Mouse (Mus musculus) limb, embryonic 13.5 days (tissue): ENCODE data around the gene Fbxw2. TPM values are rescaled to one million over a fixed set of nuclear protein-coding genes. Genes with fewer than 3 reads are reported as not detected.
"Not testable (repeated sequence)": the region's sequence is repeated elsewhere in the genome, so short reads cannot be mapped to it uniquely, and the experiment has no call there.

Experiments used
- ATAC-seq: fragments of 200-750 bp; cut with Nextera tagmentation; 2 replicates; pipeline ENCODE4 v1.8.0; 2017; ENCODE audit warnings: low read depth, moderate number of reproducible peaks, moderate TSS enrichment; ENCODE audit not compliant: low FRiP score
- H3K27ac ChIP-seq: fragments of 300-500 bp; sonication (generic); 2 replicates; pipeline ENCODE4 v1.5.1; 2015; ENCODE audit warnings: inconsistent platforms, mild to moderate bottlenecking, moderate library complexity
- H3K27me3 ChIP-seq: fragments of 300-500 bp; sonication (generic); 2 replicates; pipeline ENCODE4 v1.6.1; 2015; ENCODE audit warnings: mild to moderate bottlenecking, inconsistent platforms
- H3K36me3 ChIP-seq: fragments of 300-500 bp; sonication (generic); 2 replicates; pipeline ENCODE4 v1.6.1; 2015; ENCODE audit warnings: inconsistent platforms, mild to moderate bottlenecking, moderate library complexity
- H3K4me1 ChIP-seq: fragments of 300-500 bp; sonication (generic); 2 replicates; pipeline ENCODE4 v1.6.1; 2015; ENCODE audit warnings: inconsistent platforms
- H3K4me2 ChIP-seq: fragments of 300-500 bp; sonication (generic); replicated peaks from 2 replicates; pipeline ENCODE4 v1.6.1; 2015; ENCODE audit warnings: inconsistent platforms, mild to moderate bottlenecking, moderate library complexity
- H3K4me3 ChIP-seq: fragments of 300-500 bp; sonication (generic); 2 replicates; pipeline ENCODE4 v1.5.1; 2015; ENCODE audit warnings: moderate library complexity, mild to moderate bottlenecking, inconsistent platforms
- H3K9ac ChIP-seq: fragments of 300-500 bp; sonication (generic); 2 replicates; pipeline ENCODE4 v1.6.1; 2015; ENCODE audit warnings: mild to moderate bottlenecking, inconsistent platforms
- H3K9me3 ChIP-seq: fragments of 300-500 bp; sonication (generic); 2 replicates; pipeline ENCODE4 v1.6.1; 2016; ENCODE audit warnings: inconsistent platforms
- WGBS: fragments of 180-500 bp; shearing (Covaris S2); methylation state at CpG from one replicate; pipeline ENCODE4 v1.1.7; 2015; 5-methylcytosine and 5-hydroxymethylcytosine counted together
- polyA plus RNA-seq: library from polyadenylated mRNA; unstranded; fragments of >200 nt; fragmentation: Nextera tagmentation; extraction: Ambion mirVana; gene quantifications from 2 replicates; pipeline ENCODE4 v1.2.1, GENCODE M21; 2015

Fbxw2 gene
- 93.1 and 93.4 TPM in 2 replicates for polyA plus RNA-seq

- H3K4me2 ChIP-seq = peak within 1 kb of the TSS; percentile 84
- peaks cover 9% of the 10 kb centered on the region for H3K9me3 ChIP-seq
- WGBS = under 1% methylated on average over 57 of the region's 57 CpGs
- H3K36me3 ChIP-seq = peaks cover 13% of the 10 kb centered on the region
- peak within 1 kb of the TSS; percentile 96 for H3K9ac ChIP-seq
- H3K4me1 ChIP-seq = peaks cover 17% of the 10 kb centered on the region
- ATAC-seq = peak; percentile 99
- peak within 1 kb of the TSS; percentile 95 for H3K4me3 ChIP-seq
- H3K27ac ChIP-seq = peak within 1 kb of the TSS; percentile 75
- peaks cover 6% of the 10 kb centered on the region; the same call in 1 of the 2 replicates for H3K27me3 ChIP-seq
Measured at GRCm38 (mm10) chr2:34825827-34826459, at the start of gene Fbxw2. TSS of gene Fbxw2 (minus strand) at chr2:34826311.

GRCm38 (mm10) chr2:34874816-34875345 lies 48.8 kb upstream of the Fbxw2 start, which contains the start of gene Psmd5:
TSS of gene Psmd5 (minus strand) at chr2:34874968.
- Histone ChIP-seq H3K27me3 (peaks cover 56% of the 10 kb centered on the region), H3K9ac (peak within 1 kb of the TSS; percentile 53; the same call in 1 of the 2 replicates), H3K4me3 (peak within 1 kb of the TSS; percentile 22), H3K9me3 (no peaks in the 10 kb centered on the region), H3K4me1 (peaks cover 17% of the 10 kb centered on the region), H3K36me3 (no peaks in the 10 kb centered on the region), H3K27ac (no peak within 1 kb of the TSS), H3K4me2 (peak within 1 kb of the TSS; percentile 49)
- WGBS = 9% methylated on average over 8 of the region's 8 CpGs
- ATAC-seq = no peak

- no peak within 1 kb of the TSS for H3K27ac ChIP-seq
- peaks cover 23% of the 10 kb centered on the region for H3K4me1 ChIP-seq
- peak within 1 kb of the TSS; percentile 53; the same call in 1 of the 2 replicates for H3K9ac ChIP-seq
- WGBS = 3% methylated on average over 14 of the region's 14 CpGs
- peaks cover 53% of the 10 kb centered on the region for H3K27me3 ChIP-seq
- H3K36me3 ChIP-seq = no peaks in the 10 kb centered on the region
- peak within 1 kb of the TSS; percentile 22 for H3K4me3 ChIP-seq
- peak within 1 kb of the TSS; percentile 49 for H3K4me2 ChIP-seq
- ATAC-seq = no peak
- no peaks in the 10 kb centered on the region for H3K9me3 ChIP-seq
Measured at GRCm38 (mm10) chr2:34874271-34874670, 48.2 kb upstream of the Fbxw2 start, which contains the start of gene Cutal. TSS of gene Cutal (plus strand) at chr2:34874396.

- Histone ChIP-seq H3K27ac (peak overlapping the region; percentile 96), H3K4me3 (peak overlapping the region; percentile 87), H3K36me3 (peaks cover 8% of the 10 kb centered on the region), H3K4me1 (peaks cover 39% of the 10 kb centered on the region), H3K9ac (peak overlapping the region; percentile 95), H3K4me2 (peak overlapping the region; percentile 80), H3K9me3 (no peaks in the 10 kb centered on the region), H3K27me3 (peaks cover 32% of the 10 kb centered on the region)
- ATAC-seq = peak; percentile 98
- under 1% methylated on average over 67 of the region's 67 CpGs for WGBS
Measured at GRCm38 (mm10) chr2:34870520-34871474, 44.7 kb upstream of the Fbxw2 start.

GRCm38 (mm10) chr2:34869680-34870079 lies 43.6 kb upstream of the Fbxw2 start:
- no peak overlapping the region for H3K27ac ChIP-seq
- peak overlapping the region; percentile 80 for H3K4me2 ChIP-seq
- H3K4me1 ChIP-seq = peaks cover 38% of the 10 kb centered on the region
- no peak for ATAC-seq
- peak overlapping the region; percentile 87 for H3K4me3 ChIP-seq
- 40% methylated on average over 5 of the region's 5 CpGs for WGBS
- H3K9me3 ChIP-seq = no peaks in the 10 kb centered on the region
- peak overlapping the region; percentile 95 for H3K9ac ChIP-seq
- H3K27me3 ChIP-seq = peaks cover 26% of the 10 kb centered on the region
- peaks cover 20% of the 10 kb centered on the region for H3K36me3 ChIP-seq

- 91% methylated on average over 8 of the region's 8 CpGs for WGBS
Measured at GRCm38 (mm10) chr2:34857728-34858127, 31.6 kb upstream of the Fbxw2 start.

GRCm38 (mm10) chr2:34855265-34855664 lies 29.2 kb upstream of the Fbxw2 start:
- Histone ChIP-seq H3K9ac (no peak overlapping the region), H3K27ac (no peak overlapping the region), H3K4me2 (no peak overlapping the region), H3K36me3 (peaks cover 98% of the 10 kb centered on the region), H3K4me3 (no peak overlapping the region), H3K4me1 (no peaks in the 10 kb centered on the region), H3K27me3 (no peaks in the 10 kb centered on the region), H3K9me3 (no peaks in the 10 kb centered on the region)
- WGBS = 86% methylated on average over 4 of the region's 4 CpGs
- ATAC-seq = no peak

More at GRCm38 (mm10) chr2:34857728-34858127, 31.6 kb upstream of the Fbxw2 start:
- H3K4me2 ChIP-seq = no peak overlapping the region
- no peak overlapping the region for H3K27ac ChIP-seq
- no peak overlapping the region for H3K9ac ChIP-seq
- no peaks in the 10 kb centered on the region for H3K4me1 ChIP-seq
- H3K36me3 ChIP-seq = peaks cover 91% of the 10 kb centered on the region
- no peak for ATAC-seq
- H3K27me3 ChIP-seq = no peaks in the 10 kb centered on the region
- H3K9me3 ChIP-seq = no peaks in the 10 kb centered on the region
- no peak overlapping the region for H3K4me3 ChIP-seq

DNA sequence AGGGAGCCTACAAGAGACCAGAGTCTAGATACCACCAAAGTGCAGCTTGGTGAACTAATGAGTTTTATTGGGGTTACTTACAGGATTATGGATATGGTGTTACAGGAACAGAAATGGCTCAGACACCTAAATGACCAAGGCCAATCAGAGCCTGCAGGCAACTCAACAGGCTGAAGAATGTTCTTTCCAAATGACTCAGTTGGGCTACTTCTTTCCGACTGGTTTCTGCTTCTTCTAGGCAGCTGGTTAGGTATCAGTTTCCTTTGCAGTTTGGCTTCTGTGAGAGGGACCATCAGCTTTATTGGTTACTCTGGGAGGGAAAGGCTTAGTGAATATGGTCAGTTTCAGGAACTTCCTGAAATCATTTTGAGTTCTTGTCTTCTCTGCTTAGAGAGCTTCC lies 21.6 kb upstream of the Fbxw2 start:
- Histone ChIP-seq H3K4me1 (no peaks in the 10 kb centered on the region), H3K27me3 (no peaks in the 10 kb centered on the region), H3K9me3 (no peaks in the 10 kb centered on the region), H3K4me2 (no peak overlapping the region), H3K4me3 (no peak overlapping the region), H3K9ac (no peak overlapping the region), H3K36me3 (peaks cover 38% of the 10 kb centered on the region), H3K27ac (no peak overlapping the region)
- ATAC-seq = no peak
- 94% methylated on average over 1 of the region's 1 CpGs for WGBS

- no peaks in the 10 kb centered on the region for H3K4me1 ChIP-seq
- no peaks in the 10 kb centered on the region; the same call in 1 of the 2 replicates for H3K36me3 ChIP-seq
- no peak overlapping the region for H3K4me2 ChIP-seq
- H3K27ac ChIP-seq = no peak overlapping the region
- 84% methylated on average over 11 of the region's 11 CpGs for WGBS
- no peaks in the 10 kb centered on the region for H3K9me3 ChIP-seq
- H3K4me3 ChIP-seq = no peak overlapping the region
- H3K27me3 ChIP-seq = no peaks in the 10 kb centered on the region
- H3K9ac ChIP-seq = no peak overlapping the region
- no peak for ATAC-seq
Measured at GRCm38 (mm10) chr2:34843211-34843939, 17.3 kb upstream of the Fbxw2 start.

GRCm38 (mm10) chr2:34841706-34842105 lies 15.6 kb upstream of the Fbxw2 start:
- H3K27me3 ChIP-seq = no peaks in the 10 kb centered on the region
- no peak overlapping the region for H3K9ac ChIP-seq
- no peaks in the 10 kb centered on the region for H3K4me1 ChIP-seq
- H3K36me3 ChIP-seq = no peaks in the 10 kb centered on the region
- no peak overlapping the region for H3K4me3 ChIP-seq
- no peak overlapping the region for H3K4me2 ChIP-seq
- WGBS = 92% methylated on average over 8 of the region's 8 CpGs
- H3K27ac ChIP-seq = no peak overlapping the region
- ATAC-seq = no peak
- H3K9me3 ChIP-seq = no peaks in the 10 kb centered on the region

GRCm38 (mm10) chr2:34840143-34840542 lies 14.0 kb upstream of the Fbxw2 start:
- not testable (repeated sequence) for H3K4me2 ChIP-seq, H3K9ac ChIP-seq, ATAC-seq, H3K36me3 ChIP-seq, H3K27me3 ChIP-seq, H3K4me1 ChIP-seq, H3K27ac ChIP-seq, H3K9me3 ChIP-seq, H3K4me3 ChIP-seq
- 85% methylated on average over 5 of the region's 5 CpGs for WGBS
